Mouse (Mus musculus) testis, adult 2 months (tissue): ENCODE data around the gene Aloxe3. TPM values are rescaled to one million over a fixed set of nuclear protein-coding genes. Genes with fewer than 3 reads are reported as not detected.

Source experiments
- H3K27ac ChIP-seq: fragments of 200-500 bp; 2 replicates; pipeline ENCODE4 v1.5.1; 2012; ENCODE audit warnings: low read depth, low read length; ENCODE audit not compliant: control insufficient read depth, insufficient read depth
- H3K27me3 ChIP-seq: fragments of 200-500 bp; 2 replicates; pipeline ENCODE4 v1.6.1; 2012; ENCODE audit warnings: mild to moderate bottlenecking, low read length, moderate library complexity; ENCODE audit not compliant: control insufficient read depth, insufficient read depth
- H3K36me3 ChIP-seq: fragments of 200-500 bp; 2 replicates; pipeline ENCODE4 v1.6.1; 2012; ENCODE audit warnings: mild to moderate bottlenecking, low read length; ENCODE audit not compliant: control insufficient read depth, insufficient read depth
- H3K4me1 ChIP-seq: fragments of 200-500 bp; 2 replicates; pipeline ENCODE4 v1.6.1; 2012; ENCODE audit warnings: low read length; ENCODE audit not compliant: control insufficient read depth, insufficient read depth
- H3K4me3 ChIP-seq: fragments of 200-500 bp; 2 replicates; pipeline ENCODE4 v1.5.1; 2012; ENCODE audit warnings: low read depth, mild to moderate bottlenecking, low read length, moderate library complexity, mixed read lengths; ENCODE audit not compliant: control insufficient read depth
- CTCF ChIP-seq: fragments of 200-500 bp; IDR thresholded peaks from 2 replicates; pipeline ENCODE4 v1.5.1; 2012; ENCODE audit warnings: low read depth, mild to moderate bottlenecking, inconsistent platforms, low read length, moderate library complexity; ENCODE audit not compliant: control insufficient read depth, insufficient read depth, insufficient replicate concordance
- POLR2A ChIP-seq: fragments of 200-500 bp; IDR thresholded peaks from 2 replicates; pipeline ENCODE4 v1.6.1; 2012; ENCODE audit warnings: low read depth, mild to moderate bottlenecking, inconsistent platforms, low read length, moderate library complexity; ENCODE audit not compliant: control insufficient read depth
- polyA plus RNA-seq: library from polyadenylated mRNA; depleted of rRNA; stranded (reverse); fragments of >200 nt; gene quantifications from 2 replicates; pipeline ENCODE4 v1.2.3, GENCODE M21; 2012; rRNA removed

Aloxe3 gene
- polyA plus RNA-seq, 1 experiment, result 6.1 TPM

- Histone ChIP-seq H3K36me3 (no peaks in the 10 kb centered on the region), H3K27ac (no peak within 1 kb of the TSS), H3K4me1 (peaks cover 5% of the 10 kb centered on the region), H3K27me3 (no peaks in the 10 kb centered on the region), H3K4me3 (peak within 1 kb of the TSS; percentile 37)
- TF ChIP-seq CTCF (no peak), POLR2A (no peak)
These were observed 72.0 kb downstream of the Aloxe3 start, which contains the start of gene Alox8 for GRCm38 (mm10) chr11:69197743-69198142. Alox8 (minus strand) TSS chr11:69197843.

Other genes with a start within 250 kb of the Aloxe3 start
- gene Rnf222, start 237.3 kb upstream of the Aloxe3 start, polyA plus RNA-seq, result 1.1 TPM in 2 replicates
- 938 and 997 TPM in 2 replicates for gene Rpl26, start 224.3 kb upstream of the Aloxe3 start, polyA plus RNA-seq
- 506 and 512 TPM in 2 replicates for gene Odf4, start 198.8 kb upstream of the Aloxe3 start, polyA plus RNA-seq
- 3.7 and 3.8 TPM in 2 replicates for gene Arhgef15, start 168.4 kb upstream of the Aloxe3 start, polyA plus RNA-seq
- gene Slc25a35, start 157.8 kb upstream of the Aloxe3 start, polyA plus RNA-seq, result 40.8 and 56.4 TPM in 2 replicates
- 1,176 and 1,231 TPM in 2 replicates for gene Rangrf, start 150.7 kb upstream of the Aloxe3 start, polyA plus RNA-seq
- 9.6 and 11.8 TPM in 2 replicates for gene Pfas, start 117.4 kb upstream of the Aloxe3 start, polyA plus RNA-seq
- gene Ctc1, start 110.0 kb upstream of the Aloxe3 start, polyA plus RNA-seq, result 44.5 and 44.9 TPM in 2 replicates
- 15.2 and 17.9 TPM in 2 replicates for gene Aurkb, start 80.2 kb upstream of the Aloxe3 start, polyA plus RNA-seq
- 13.4 and 15.8 TPM in 2 replicates for gene Borcs6, start 66.2 kb upstream of the Aloxe3 start, polyA plus RNA-seq
- gene Tmem107, start 55.1 kb upstream of the Aloxe3 start, polyA plus RNA-seq, result 135 and 142 TPM in 2 replicates
- gene Vamp2, start 37.4 kb upstream of the Aloxe3 start, polyA plus RNA-seq, result 36.3 and 43.1 TPM in 2 replicates
- 103 and 106 TPM in 2 replicates for gene Per1, start 30.7 kb upstream of the Aloxe3 start, polyA plus RNA-seq
- gene Hes7, start 5.5 kb upstream of the Aloxe3 start, polyA plus RNA-seq, result 0.17 TPM in 2 replicates
- gene 9130213A22Rik, start 3.3 kb upstream of the Aloxe3 start, polyA plus RNA-seq, result 0.24 and 0.28 TPM in 2 replicates
- 0.29 and 0.49 TPM in 2 replicates for gene Alox12b, start 31.1 kb downstream of the Aloxe3 start, polyA plus RNA-seq
- gene Alox8, start 71.9 kb downstream of the Aloxe3 start, polyA plus RNA-seq, result 0.05 and 0.06 TPM in 2 replicates
- gene Gucy2e, start 111.1 kb downstream of the Aloxe3 start, polyA plus RNA-seq, result 0.16 and 0.17 TPM in 2 replicates
- 20.6 and 21.6 TPM in 2 replicates for gene Cntrob, start 197.9 kb downstream of the Aloxe3 start, polyA plus RNA-seq
- 17.9 and 25.5 TPM in 2 replicates for gene Trappc1, start 198.1 kb downstream of the Aloxe3 start, polyA plus RNA-seq
- gene Kcnab3, start 200.4 kb downstream of the Aloxe3 start, polyA plus RNA-seq, result 12.1 and 12.2 TPM in 2 replicates
- 4.4 and 5.7 TPM in 2 replicates for gene Rnf227, start 214.6 kb downstream of the Aloxe3 start, polyA plus RNA-seq
- 49.4 and 52.5 TPM in 2 replicates for gene Chd3, start 243.5 kb downstream of the Aloxe3 start, polyA plus RNA-seq